Mouse (Mus musculus): Measurements from ENCODE around the gene Gm20379.

DNA sequence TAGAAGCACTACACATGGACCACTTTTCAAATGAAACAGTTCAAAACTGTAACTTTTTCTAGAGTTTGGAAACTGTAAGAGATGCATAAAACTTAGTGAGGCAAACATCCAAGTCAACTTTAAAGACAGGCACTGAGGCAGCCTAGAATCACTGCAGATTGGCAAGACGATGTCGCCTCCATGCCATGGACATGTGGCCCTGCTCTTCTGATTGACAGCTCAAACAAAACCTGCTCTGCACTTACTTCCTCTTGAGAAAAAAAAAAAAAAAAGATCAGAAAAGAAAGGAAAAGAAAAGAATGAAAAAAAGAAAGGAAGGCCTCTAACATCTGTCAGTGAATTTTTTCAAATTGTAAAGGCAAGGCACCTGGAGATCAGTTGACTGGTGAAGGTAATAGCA, 28.8 kb upstream of the Gm20379 start:
- no peak for TF ChIP-seq CTCF (IDR thresholded peaks at IDR 0.05; ENCODE audit: low read depth, low read length)
- no peak for TF ChIP-seq GATA2 (IDR thresholded peaks at IDR 0.05; ENCODE audit: borderline replicate concordance, low read depth, low read length)
- TF ChIP-seq POLR2AphosphoS5 (IDR thresholded peaks at IDR 0.05; ENCODE audit: insufficient replicate concordance, low read depth, low read length), result no peak

Data from G1E (cell line).